Mouse (Mus musculus) brain, embryonic 14.5 days (tissue): ENCODE results near the gene Dgkd.

ENCODE experiments used
- CTCF ChIP-seq: fragments of 200-500 bp; IDR thresholded peaks from 2 replicates; pipeline ENCODE4 v1.5.1; 2012; ENCODE audit warnings: inconsistent platforms, mild to moderate bottlenecking, moderate library complexity, borderline replicate concordance; ENCODE audit not compliant: insufficient read depth, insufficient read length; ENCODE audit errors: extremely low read depth
- POLR2A ChIP-seq: fragments of 200-500 bp; IDR thresholded peaks from 2 replicates; pipeline ENCODE4 v1.6.1; 2012; ENCODE audit warnings: mild to moderate bottlenecking, inconsistent platforms, borderline replicate concordance; ENCODE audit not compliant: poor library complexity, insufficient read depth, insufficient read length, severe bottlenecking; ENCODE audit errors: extremely low read depth

DNA sequence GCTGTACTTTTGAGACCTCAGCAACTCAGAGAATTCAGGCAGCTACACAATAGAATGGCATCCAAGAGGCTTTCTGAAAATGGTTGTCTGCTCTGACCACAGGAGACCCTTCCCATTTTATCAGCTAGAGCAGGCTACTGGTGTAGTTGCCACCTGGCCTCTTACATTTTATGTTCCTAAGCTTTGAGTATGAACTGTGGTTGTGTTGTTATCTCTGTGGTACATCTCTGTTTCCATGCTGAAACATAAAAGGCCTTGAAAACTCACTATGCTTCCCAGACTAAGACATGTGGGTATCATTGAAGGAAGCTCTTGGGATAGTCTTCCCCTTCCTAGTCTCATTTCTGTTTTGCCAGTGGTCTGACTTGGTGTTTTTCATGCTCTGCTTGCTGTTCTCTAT, 49.1 kb downstream of the Dgkd start:
- TF ChIP-seq POLR2A (no peak), CTCF (no peak)
